Mouse (Mus musculus): ENCODE results near the gene Olfr297. TPM values are rescaled to one million over a fixed set of nuclear protein-coding genes. Genes with fewer than 3 reads are reported as not detected.

The Olfr297 gene
- not detected in 2 replicates for polyA plus RNA-seq (2015; fragmentation: Nextera tagmentation; extraction: Ambion mirVana)

GRCm38 (mm10) chr7:86519668-86520067 is at the start of gene Olfr297:
Olfr297 (plus strand) TSS chr7:86519968.
- no peak within 1 kb of the TSS for H3K27ac ChIP-seq (ENCODE audit: low read length)
- no peak for ATAC-seq

GRCm38 (mm10) chr7:86492384-86492783 is 27.4 kb upstream of the Olfr297 start, which contains the start of gene Olfr298:
Olfr298 (minus strand) TSS chr7:86492484.
- no peak within 1 kb of the TSS for H3K9ac ChIP-seq (ENCODE audit: low read depth, low read length)
- no peak for ATAC-seq
- WGBS = 83% methylated on average over 1 of the region's 1 CpGs
- H3K27me3 ChIP-seq (replicated peaks; ENCODE audit: control insufficient read depth, insufficient read depth, low read length) = no peaks in the 10 kb centered on the region
- no peak within 1 kb of the TSS for H3K4me2 ChIP-seq (ENCODE audit: low read depth, low read length)
- H3K27ac ChIP-seq (ENCODE audit: low read length) = no peak within 1 kb of the TSS
- no peak within 1 kb of the TSS for H3K4me3 ChIP-seq (ENCODE audit: low read length)
- H3K36me3 ChIP-seq (ENCODE audit: control insufficient read depth, insufficient read depth, low read length) = no peaks in the 10 kb centered on the region
- no peaks in the 10 kb centered on the region for H3K9me3 ChIP-seq (ENCODE audit: control insufficient read depth, low read length)
- no peaks in the 10 kb centered on the region for H3K4me1 ChIP-seq (ENCODE audit: control insufficient read depth, insufficient read depth, low read length)

More at GRCm38 (mm10) chr7:86519668-86520067, at the start of gene Olfr297:
- no peak within 1 kb of the TSS for H3K9ac ChIP-seq (ENCODE audit: low read depth, low read length)
- no peaks in the 10 kb centered on the region for H3K9me3 ChIP-seq (ENCODE audit: control insufficient read depth, low read length)
- H3K36me3 ChIP-seq (ENCODE audit: control insufficient read depth, insufficient read depth, low read length) = no peaks in the 10 kb centered on the region
- H3K4me3 ChIP-seq (ENCODE audit: low read length) = no peak within 1 kb of the TSS
- H3K4me2 ChIP-seq (ENCODE audit: low read depth, low read length) = no peak within 1 kb of the TSS
- H3K4me1 ChIP-seq (ENCODE audit: control insufficient read depth, insufficient read depth, low read length) = no peaks in the 10 kb centered on the region
- H3K27me3 ChIP-seq (replicated peaks; ENCODE audit: control insufficient read depth, insufficient read depth, low read length) = no peaks in the 10 kb centered on the region

Other genes with a start within 250 kb of the Olfr297 start
- gene Olfr310, start 242.8 kb upstream of the Olfr297 start, polyA plus RNA-seq (2015; fragmentation: Nextera tagmentation; extraction: Ambion mirVana) = not detected in 2 replicates
- not detected in 2 replicates for gene Olfr309, start 206.3 kb upstream of the Olfr297 start, polyA plus RNA-seq (2015; fragmentation: Nextera tagmentation; extraction: Ambion mirVana)
- gene Olfr308, start 194.3 kb upstream of the Olfr297 start, polyA plus RNA-seq (2015; fragmentation: Nextera tagmentation; extraction: Ambion mirVana) = not detected in 2 replicates
- not detected in 2 replicates for gene Olfr307, start 182.4 kb upstream of the Olfr297 start, polyA plus RNA-seq (2015; fragmentation: Nextera tagmentation; extraction: Ambion mirVana)
- gene Olfr305, start 153.0 kb upstream of the Olfr297 start, polyA plus RNA-seq (2015; fragmentation: Nextera tagmentation; extraction: Ambion mirVana) = not detected in 2 replicates
- gene Olfr304, start 133.3 kb upstream of the Olfr297 start, polyA plus RNA-seq (2015; fragmentation: Nextera tagmentation; extraction: Ambion mirVana) = not detected in 2 replicates
- gene Olfr303, start 122.2 kb upstream of the Olfr297 start, polyA plus RNA-seq (2015; fragmentation: Nextera tagmentation; extraction: Ambion mirVana) = not detected in 2 replicates
- gene Olfr301, start 116.1 kb upstream of the Olfr297 start, polyA plus RNA-seq (2015; fragmentation: Nextera tagmentation; extraction: Ambion mirVana) = not detected in 2 replicates
- gene Olfr299, start 60.0 kb upstream of the Olfr297 start, polyA plus RNA-seq (2015; fragmentation: Nextera tagmentation; extraction: Ambion mirVana) = not detected in 2 replicates
- not detected in 2 replicates for gene Olfr298, start 27.5 kb upstream of the Olfr297 start, polyA plus RNA-seq (2015; fragmentation: Nextera tagmentation; extraction: Ambion mirVana)
- gene Olfr295, start 63.9 kb downstream of the Olfr297 start, polyA plus RNA-seq (2015; fragmentation: Nextera tagmentation; extraction: Ambion mirVana) = not detected in 2 replicates
- not detected in 2 replicates for gene Olfr294, start 96.7 kb downstream of the Olfr297 start, polyA plus RNA-seq (2015; fragmentation: Nextera tagmentation; extraction: Ambion mirVana)
- gene Olfr293, start 129.1 kb downstream of the Olfr297 start, polyA plus RNA-seq (2015; fragmentation: Nextera tagmentation; extraction: Ambion mirVana) = not detected in 2 replicates
- not detected in 2 replicates for gene Olfr292, start 168.4 kb downstream of the Olfr297 start, polyA plus RNA-seq (2015; fragmentation: Nextera tagmentation; extraction: Ambion mirVana)

Measured in intestine, embryonic 16.5 days (tissue).